Mouse (Mus musculus): Measurements from ENCODE around the gene Usp29.

DNA sequence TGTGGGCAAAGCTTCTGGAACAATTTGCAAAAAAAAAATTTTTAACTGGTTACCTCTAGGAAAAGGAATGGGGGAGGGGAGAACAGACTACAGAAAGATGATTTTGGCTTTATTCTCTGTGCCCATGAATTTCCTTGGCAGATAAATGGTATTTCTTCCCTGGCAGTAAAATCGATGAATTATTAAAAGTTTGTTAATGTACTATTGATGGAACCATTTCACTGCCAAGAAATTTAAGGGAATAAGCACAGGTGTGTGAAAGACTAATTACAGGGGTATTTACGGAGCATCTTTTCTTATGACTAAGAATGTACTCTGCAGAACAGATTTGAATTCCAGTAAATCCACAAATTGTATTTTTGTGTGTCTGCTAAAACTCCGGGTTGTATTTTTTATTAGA, 995 bp downstream of the Usp29 start:
- TF ChIP-seq CTCF (IDR thresholded peaks at IDR 0.05; ENCODE audit: borderline replicate concordance, insufficient read depth, low read depth, low read length) (no peak), POLR2A (IDR thresholded peaks at IDR 0.05; ENCODE audit: borderline replicate concordance, insufficient read depth, low read length) (no peak)

All from cerebellum, adult 2 months (tissue).